Mouse (Mus musculus) heart, adult 2 months (tissue): ENCODE data around the gene Fmo5.

ENCODE experiments used
- CTCF ChIP-seq: fragments of 200-600 bp; IDR thresholded peaks from 2 replicates; pipeline ENCODE4 v1.8.1; 2022; ENCODE audit warnings: antibody characterized with exemption, mild to moderate bottlenecking, moderate library complexity
- EP300 ChIP-seq: fragments of 200-500 bp; IDR thresholded peaks from 2 replicates; pipeline ENCODE4 v1.6.1; 2011; ENCODE audit warnings: low read depth, low read length, control low read depth; ENCODE audit not compliant: insufficient read depth
- POLR2A ChIP-seq: fragments of 200-500 bp; IDR thresholded peaks from 2 replicates; pipeline ENCODE4 v1.6.1; 2011; ENCODE audit warnings: mild to moderate bottlenecking, low read depth, low read length, control low read depth; ENCODE audit not compliant: insufficient read depth

DNA sequence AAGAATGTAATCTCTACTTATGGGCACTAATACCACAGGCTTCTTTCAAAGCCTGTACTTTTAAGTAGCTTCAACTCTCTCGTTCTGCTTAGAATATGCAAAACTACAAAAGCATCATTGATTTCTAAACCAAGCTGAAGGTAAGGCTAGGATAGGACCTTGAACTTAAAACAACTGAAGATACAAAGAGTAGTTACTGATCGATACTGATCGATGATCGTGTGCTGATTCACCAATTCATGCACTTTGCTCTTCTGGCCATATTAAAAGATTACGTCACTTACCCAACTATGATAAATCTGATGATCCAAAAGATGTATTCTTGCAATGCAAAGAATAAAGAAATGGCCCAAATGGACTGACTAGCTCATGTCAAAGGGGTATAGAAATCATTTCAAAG lies 25.2 kb downstream of the Fmo5 start:
- TF ChIP-seq POLR2A (no peak), CTCF (no peak), EP300 (no peak)
